Mouse (Mus musculus): ENCODE data around the gene 4930544G11Rik. TPM values are rescaled to one million over a fixed set of nuclear protein-coding genes. Genes with fewer than 3 reads are reported as not detected.

4930544G11Rik gene
- polyA plus RNA-seq, 1 experiment from 2014 or later, result not detected

DNA sequence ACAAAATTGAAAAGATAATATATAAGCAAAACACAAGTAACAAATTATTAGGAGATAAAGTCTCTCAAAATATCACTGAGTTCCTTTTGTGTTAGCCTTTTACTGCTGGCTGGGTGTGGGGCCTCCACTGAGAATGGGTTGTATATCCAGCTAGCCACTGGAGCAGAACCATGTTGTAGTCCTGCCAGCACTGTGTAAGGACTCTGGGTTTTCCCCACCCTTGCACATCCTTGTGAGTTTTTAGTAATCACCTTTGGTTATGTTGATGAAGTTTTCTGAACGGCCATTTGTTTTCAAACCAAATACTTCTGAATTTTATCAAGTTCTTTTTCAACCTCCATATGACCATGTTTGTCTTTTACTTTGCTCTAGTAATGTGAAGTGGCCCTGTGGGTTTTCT, 21.9 kb upstream of the 4930544G11Rik start:
- H3K4me3 ChIP-seq (ENCODE audit: low read depth, low read length), result no peak overlapping the region
- ATAC-seq (no peak), DNase-seq (no peak)
- H3K27me3 ChIP-seq (ENCODE audit: insufficient read depth, low read length), result no peaks in the 10 kb centered on the region
- no peak for TF ChIP-seq CTCF (IDR thresholded peaks at IDR 0.05; ENCODE audit: low read depth)
- TF ChIP-seq EP300 (IDR thresholded peaks at IDR 0.05; ENCODE audit: low read depth), result no peak
- H3K9me3 ChIP-seq (ENCODE audit: low read length), result no peaks in the 10 kb centered on the region
- H3K4me1 ChIP-seq (ENCODE audit: insufficient read depth), result no peaks in the 10 kb centered on the region
- no peak overlapping the region for H3K9ac ChIP-seq (replicated peaks)
- no peak overlapping the region for H3K4me2 ChIP-seq (ENCODE audit: low read depth, low read length)
- no peaks in the 10 kb centered on the region for H3K36me3 ChIP-seq (replicated peaks; ENCODE audit: insufficient read depth, low read length)
- 77% methylated on average over 1 of the region's 1 CpGs for WGBS (ENCODE audit: insufficient replicate concordance)
- no peak overlapping the region for H3K27ac ChIP-seq (ENCODE audit: low read depth)

DNA sequence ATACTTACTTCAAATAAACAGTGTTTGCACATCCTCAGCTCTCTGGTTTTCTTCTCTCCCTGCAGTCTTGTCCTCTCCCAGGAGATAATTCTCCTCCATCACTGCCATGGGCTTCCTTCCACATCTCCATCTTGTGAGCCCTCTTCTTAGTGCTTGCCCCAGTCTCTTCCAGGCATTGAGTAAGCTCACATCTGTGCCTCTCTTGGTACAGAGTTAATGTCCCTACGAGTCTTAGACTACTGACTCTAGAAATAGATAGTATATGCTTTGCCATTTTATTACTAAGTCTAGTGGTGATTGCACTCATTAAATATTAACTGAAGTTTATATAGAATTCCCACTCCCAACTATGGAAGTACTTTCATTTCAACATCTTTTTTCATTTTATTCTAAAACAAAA, 19.6 kb upstream of the 4930544G11Rik start:
- no peaks in the 10 kb centered on the region for H3K9me3 ChIP-seq (ENCODE audit: low read length)
- H3K9ac ChIP-seq (replicated peaks), result no peak overlapping the region
- no peaks in the 10 kb centered on the region for H3K4me1 ChIP-seq (ENCODE audit: insufficient read depth)
- H3K27ac ChIP-seq (ENCODE audit: low read depth), result no peak overlapping the region
- WGBS (ENCODE audit: insufficient replicate concordance), result 69% methylated on average over 1 of the region's 1 CpGs
- H3K4me2 ChIP-seq (ENCODE audit: low read depth, low read length), result no peak overlapping the region
- TF ChIP-seq CTCF (IDR thresholded peaks at IDR 0.05; ENCODE audit: low read depth) (no peak), EP300 (IDR thresholded peaks at IDR 0.05; ENCODE audit: low read depth) (no peak)
- H3K4me3 ChIP-seq (ENCODE audit: low read depth, low read length), result no peak overlapping the region
- no peak for DNase-seq
- H3K27me3 ChIP-seq (ENCODE audit: insufficient read depth, low read length), result no peaks in the 10 kb centered on the region
- ATAC-seq, result no peak
- no peaks in the 10 kb centered on the region for H3K36me3 ChIP-seq (replicated peaks; ENCODE audit: insufficient read depth, low read length)

DNA sequence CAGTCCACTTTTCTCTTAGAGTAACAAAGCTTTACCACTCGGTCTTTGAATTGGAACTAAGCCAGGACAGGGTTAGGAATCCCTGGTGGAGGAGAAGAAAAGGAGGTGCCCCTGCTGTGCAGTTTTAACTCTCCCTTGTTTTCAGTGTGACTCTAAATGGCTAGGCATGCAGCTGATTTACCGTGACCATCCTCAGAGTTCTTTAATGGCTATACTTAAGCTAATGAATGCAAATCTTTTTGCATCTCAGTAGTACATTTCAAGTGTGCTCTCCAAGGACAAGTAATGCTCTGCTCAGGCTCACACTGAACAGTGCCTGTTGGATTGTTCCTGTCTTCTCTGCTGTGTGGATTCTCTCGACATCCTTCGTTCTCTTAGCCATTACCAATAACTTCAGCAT, 19.2 kb upstream of the 4930544G11Rik start:
- ATAC-seq, result no peak
- no peak overlapping the region for H3K4me3 ChIP-seq (ENCODE audit: low read depth, low read length)
- no peaks in the 10 kb centered on the region for H3K27me3 ChIP-seq (ENCODE audit: insufficient read depth, low read length)
- H3K9me3 ChIP-seq (ENCODE audit: low read length), result no peaks in the 10 kb centered on the region
- H3K4me2 ChIP-seq (ENCODE audit: low read depth, low read length), result no peak overlapping the region
- WGBS (ENCODE audit: insufficient replicate concordance), result 78% methylated on average over 4 of the region's 4 CpGs
- no peak for TF ChIP-seq CTCF (IDR thresholded peaks at IDR 0.05; ENCODE audit: low read depth)
- TF ChIP-seq EP300 (IDR thresholded peaks at IDR 0.05; ENCODE audit: low read depth), result no peak
- no peaks in the 10 kb centered on the region for H3K36me3 ChIP-seq (replicated peaks; ENCODE audit: insufficient read depth, low read length)
- H3K27ac ChIP-seq (ENCODE audit: low read depth), result no peak overlapping the region
- no peak overlapping the region for H3K9ac ChIP-seq (replicated peaks)
- DNase-seq, result no peak
- H3K4me1 ChIP-seq (ENCODE audit: insufficient read depth), result no peaks in the 10 kb centered on the region

DNA sequence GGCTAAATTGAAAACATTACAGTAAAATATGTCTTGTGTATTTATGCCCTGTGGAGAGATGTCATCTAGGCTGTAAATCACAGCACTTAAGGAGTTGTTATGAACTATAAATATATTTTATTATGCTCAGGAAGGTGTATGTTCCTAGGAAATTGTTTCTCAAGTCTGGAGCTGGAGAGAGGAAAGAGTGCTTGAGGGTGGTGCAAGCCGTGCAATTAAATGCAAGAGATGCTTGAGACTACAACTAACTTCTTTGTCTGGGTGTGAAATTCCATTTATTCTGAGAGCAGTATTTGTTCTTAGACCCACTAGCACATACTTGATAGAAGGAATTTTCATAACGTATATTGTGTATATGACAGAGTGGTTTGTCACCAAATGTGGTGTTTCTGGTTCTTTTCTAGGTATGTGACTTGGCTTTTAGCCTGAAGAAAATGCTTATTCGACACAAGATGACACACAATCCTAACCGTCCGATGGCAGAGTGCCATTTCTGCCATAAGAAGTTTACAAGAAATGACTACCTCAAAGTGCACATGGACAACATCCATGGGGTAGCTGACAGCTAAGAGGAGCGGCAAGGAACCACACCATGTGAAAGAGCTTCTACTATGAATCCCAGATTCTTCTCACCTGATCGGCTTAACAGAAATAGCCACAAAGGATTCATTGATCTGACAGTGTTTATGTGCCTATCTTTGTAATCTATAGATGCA, 16.7 kb upstream of the 4930544G11Rik start:
- Histone ChIP-seq H3K27ac (ENCODE audit: low read depth) (no peak overlapping the region), H3K9me3 (ENCODE audit: low read length) (no peaks in the 10 kb centered on the region), H3K4me3 (ENCODE audit: low read depth, low read length) (no peak overlapping the region), H3K4me1 (ENCODE audit: insufficient read depth) (no peaks in the 10 kb centered on the region), H3K27me3 (ENCODE audit: insufficient read depth, low read length) (no peaks in the 10 kb centered on the region), H3K36me3 (replicated peaks; ENCODE audit: insufficient read depth, low read length) (no peaks in the 10 kb centered on the region), H3K4me2 (ENCODE audit: low read depth, low read length) (no peak overlapping the region), H3K9ac (replicated peaks) (no peak overlapping the region)
- DNase-seq (no peak), ATAC-seq (no peak)
- TF ChIP-seq EP300 (IDR thresholded peaks at IDR 0.05; ENCODE audit: low read depth) (no peak), CTCF (IDR thresholded peaks at IDR 0.05; ENCODE audit: low read depth) (no peak)
- WGBS (ENCODE audit: insufficient replicate concordance), result 83% methylated on average over 7 of the region's 7 CpGs

DNA sequence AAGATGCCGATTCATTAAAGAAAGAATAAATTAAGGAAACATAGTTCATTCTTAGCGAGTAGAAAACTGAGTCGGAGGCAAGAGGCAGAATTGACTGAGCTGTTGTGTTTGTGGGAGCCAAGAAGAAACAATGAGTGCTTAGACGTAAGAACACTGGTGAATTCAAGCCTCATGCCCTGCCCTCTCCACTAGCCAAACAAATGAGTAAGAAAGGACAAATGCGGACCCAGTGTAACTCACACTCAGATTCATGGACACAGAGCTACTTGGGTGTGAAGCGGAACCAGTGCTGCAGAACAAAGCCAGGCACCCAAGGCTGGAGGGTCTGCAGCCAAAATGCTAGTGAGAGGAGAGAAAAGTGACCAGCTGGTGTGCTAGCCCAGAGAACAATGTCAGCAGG, 1.9 kb upstream of the 4930544G11Rik start:
- Histone ChIP-seq H3K27me3 (ENCODE audit: insufficient read depth, low read length) (no peaks in the 10 kb centered on the region), H3K9ac (replicated peaks) (no peak overlapping the region), H3K9me3 (ENCODE audit: low read length) (no peaks in the 10 kb centered on the region), H3K27ac (ENCODE audit: low read depth) (no peak overlapping the region), H3K4me3 (ENCODE audit: low read depth, low read length) (no peak overlapping the region), H3K36me3 (replicated peaks; ENCODE audit: insufficient read depth, low read length) (no peaks in the 10 kb centered on the region), H3K4me1 (ENCODE audit: insufficient read depth) (no peaks in the 10 kb centered on the region), H3K4me2 (ENCODE audit: low read depth, low read length) (no peak overlapping the region)
- TF ChIP-seq CTCF (IDR thresholded peaks at IDR 0.05; ENCODE audit: low read depth) (no peak), EP300 (IDR thresholded peaks at IDR 0.05; ENCODE audit: low read depth) (no peak)
- ATAC-seq (no peak), DNase-seq (no peak)
- 73% methylated on average over 6 of the region's 6 CpGs for WGBS (ENCODE audit: insufficient replicate concordance)

DNA sequence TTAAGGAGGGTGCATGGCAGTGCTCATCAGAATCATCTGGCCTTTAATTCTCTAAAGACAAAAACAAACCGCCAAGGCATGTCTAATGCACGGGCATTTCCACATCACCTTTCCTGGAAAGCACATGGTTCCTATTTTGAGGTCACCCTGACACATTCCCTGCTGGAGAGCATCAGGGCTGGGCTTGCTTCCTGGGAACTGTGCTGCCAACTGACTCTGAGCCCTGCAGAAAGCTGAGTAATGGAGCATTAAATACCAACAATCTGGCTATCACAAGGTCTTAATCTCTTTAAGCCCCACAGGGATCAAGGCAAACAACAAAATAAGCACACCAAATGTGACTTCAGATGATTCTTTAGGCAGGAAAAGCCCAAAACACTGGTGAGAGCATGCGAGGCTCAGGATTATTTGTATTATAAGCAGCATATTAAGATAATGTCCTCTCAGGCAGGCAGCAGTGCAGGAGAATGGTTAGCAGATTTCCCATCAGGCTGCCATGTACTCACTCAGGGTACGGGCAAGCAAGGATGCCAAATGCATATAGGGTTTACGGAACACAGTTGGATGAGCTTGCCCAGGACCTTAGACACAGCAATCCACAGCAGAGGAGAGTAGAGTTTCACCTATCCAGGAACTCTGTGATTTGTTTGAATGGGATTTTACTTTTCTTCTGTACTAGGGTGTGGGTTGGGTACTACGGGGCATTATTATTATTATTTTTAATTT, 17.1 kb downstream of the 4930544G11Rik start:
- TF ChIP-seq CTCF (IDR thresholded peaks at IDR 0.05; ENCODE audit: low read depth) (no peak), EP300 (IDR thresholded peaks at IDR 0.05; ENCODE audit: low read depth) (no peak)
- Histone ChIP-seq H3K27me3 (ENCODE audit: insufficient read depth, low read length) (no peaks in the 10 kb centered on the region), H3K9me3 (ENCODE audit: low read length) (no peaks in the 10 kb centered on the region), H3K9ac (replicated peaks) (no peak overlapping the region), H3K4me2 (ENCODE audit: low read depth, low read length) (no peak overlapping the region), H3K4me1 (ENCODE audit: insufficient read depth) (no peaks in the 10 kb centered on the region), H3K4me3 (ENCODE audit: low read depth, low read length) (no peak overlapping the region), H3K36me3 (replicated peaks; ENCODE audit: insufficient read depth, low read length) (no peaks in the 10 kb centered on the region), H3K27ac (ENCODE audit: low read depth) (no peak overlapping the region)
- 67% methylated on average over 6 of the region's 6 CpGs for WGBS (ENCODE audit: insufficient replicate concordance)
- DNase-seq, result no peak
- no peak for ATAC-seq
